ENCODE assay signal across 9 mouse cellular contexts in the genomic region with DNA sequence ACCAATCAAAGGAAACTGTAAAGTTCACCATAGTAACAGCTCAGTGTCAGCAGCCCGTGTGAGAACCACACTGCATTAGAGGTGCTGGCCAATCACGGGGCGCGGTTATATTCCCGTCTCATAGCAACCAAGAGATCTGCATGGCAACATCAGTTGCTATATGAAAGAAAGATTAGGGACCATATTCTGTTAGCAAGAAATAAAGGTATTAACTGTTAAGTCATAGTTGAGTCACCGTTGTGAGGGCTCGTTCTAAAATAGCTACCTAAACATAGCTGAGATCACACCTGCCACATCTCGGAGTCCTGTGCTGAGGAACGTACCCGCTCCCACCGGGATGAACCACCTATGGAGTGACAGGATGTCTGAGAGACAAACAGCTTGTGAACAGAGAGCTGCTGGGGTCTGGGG.
DNase-seq lines count a peak whose midpoint lies in the region; ATAC-seq lines count a peak whose summit lies in the region.
"Had no signal": no experiment of that assay in that cellular context is flagged by ENCODE, and none has a peak within 500 bp of the region (broad histone marks: within the 10 kb centered on the region; RNA-seq: fewer than 3 reads in every experiment).

No protein-coding gene starts in this region.

- WGBS in embryonic facial prominence, embryonic 14.5 days = 80% methylated on average over 11 of the region's 11 CpGs
- WGBS in embryonic facial prominence, embryonic 10.5 days = 89% methylated on average over 11 of the region's 11 CpGs
- WGBS in heart, embryonic 11.5 days (ENCODE audit: insufficient replicate concordance) = 82% methylated on average over 11 of the region's 11 CpGs

- H3K4me2 ChIP-seq in embryonic facial prominence, embryonic 14.5 days (ENCODE audit: low read depth, low read length) = no peak overlapping the region
- H3K4me2 ChIP-seq in heart, embryonic 11.5 days = no peak overlapping the region
- H3K4me2 ChIP-seq: liver, embryonic 15.5 days had no signal

- no peak overlapping the region for H3K9ac ChIP-seq in embryonic facial prominence, embryonic 14.5 days (ENCODE audit: low read depth, low read length)
- no peak overlapping the region for H3K9ac ChIP-seq in heart, embryonic 11.5 days (ENCODE audit: low read depth, low read length)
- H3K9ac ChIP-seq: liver, embryonic 15.5 days had no signal

- DNase-seq in embryonic facial prominence, embryonic 14.5 days (ENCODE audit: low spot score) = no peak
- DNase-seq in embryonic facial prominence, embryonic 10.5 days (ENCODE audit: low spot score) = no peak
- peak; percentile 87 for DNase-seq in frontal cortex, adult 2 months (ENCODE audit: extremely low spot score in 1 of 2, low spot score in 1 of 2)
- peak; percentile 53 to 71 for DNase-seq in left cerebral cortex, adult 18-20 months (ENCODE audit: low spot score in 2 of 2)
- DNase-seq in right cerebral cortex, adult 2 months (ENCODE audit: low spot score in 2 of 2) = peak; percentile 80 to 81
- DNase-seq in heart, adult 8-10 months (ENCODE audit: low spot score) = no peak
- DNase-seq in heart, adult 9 months (ENCODE audit: low spot score in 2 of 2) = no peak

- H3K9me3 ChIP-seq in embryonic facial prominence, embryonic 14.5 days (ENCODE audit: control insufficient read depth, low read length) = no peaks in the 10 kb centered on the region
- no peaks in the 10 kb centered on the region for H3K9me3 ChIP-seq in embryonic facial prominence, embryonic 10.5 days
- no peaks in the 10 kb centered on the region for H3K9me3 ChIP-seq in heart, embryonic 11.5 days (replicated peaks; ENCODE audit: control insufficient read depth, low read length)
- H3K9me3 ChIP-seq: liver, embryonic 15.5 days had no signal

- peak; percentile 60; the same call in 1 of the 2 replicates for ATAC-seq in embryonic facial prominence, embryonic 14.5 days (ENCODE audit: low read depth)
- no peak for ATAC-seq in heart, embryonic 11.5 days (replicated peaks; ENCODE audit: insufficient number of reproducible peaks, low FRiP score, low TSS enrichment)

- H3K27ac ChIP-seq in embryonic facial prominence, embryonic 14.5 days (replicated peaks; ENCODE audit: low read depth, low read length) = no peak overlapping the region
- no peak overlapping the region for H3K27ac ChIP-seq in embryonic facial prominence, embryonic 10.5 days (replicated peaks)
- no peak overlapping the region for H3K27ac ChIP-seq in heart, embryonic 11.5 days (ENCODE audit: low read depth, low read length)
- H3K27ac ChIP-seq: liver, embryonic 15.5 days had no signal

- no peak overlapping the region for H3K4me3 ChIP-seq in embryonic facial prominence, embryonic 14.5 days (ENCODE audit: low read depth, low read length)
- H3K4me3 ChIP-seq in embryonic facial prominence, embryonic 10.5 days = no peak overlapping the region
- no peak overlapping the region for H3K4me3 ChIP-seq in heart, embryonic 11.5 days (ENCODE audit: low read depth, low read length)
- H3K4me3 ChIP-seq: liver, embryonic 15.5 days had no signal

- H3K4me1 ChIP-seq in embryonic facial prominence, embryonic 14.5 days (ENCODE audit: control insufficient read depth, insufficient read depth, low read length) = 0 out of 2 replicates have a peak, but pooled peaks cover 3% of the 10 kb centered on the region
- no peaks in the 10 kb centered on the region; the same call in 1 of the 2 replicates for H3K4me1 ChIP-seq in embryonic facial prominence, embryonic 10.5 days
- peaks cover 8% of the 10 kb centered on the region for H3K4me1 ChIP-seq in heart, embryonic 11.5 days (ENCODE audit: control insufficient read depth, insufficient read depth, low read length)

- H3K36me3 ChIP-seq in embryonic facial prominence, embryonic 14.5 days (ENCODE audit: control insufficient read depth, insufficient read depth, low read length) = no peaks in the 10 kb centered on the region
- H3K36me3 ChIP-seq in embryonic facial prominence, embryonic 10.5 days (replicated peaks) = no peaks in the 10 kb centered on the region
- no peaks in the 10 kb centered on the region for H3K36me3 ChIP-seq in heart, embryonic 11.5 days (ENCODE audit: control insufficient read depth, insufficient read depth, low read length)
- H3K36me3 ChIP-seq: liver, embryonic 15.5 days had no signal

- no peaks in the 10 kb centered on the region for H3K27me3 ChIP-seq in embryonic facial prominence, embryonic 14.5 days (replicated peaks; ENCODE audit: control insufficient read depth, insufficient read depth, low read length)
- no peaks in the 10 kb centered on the region for H3K27me3 ChIP-seq in embryonic facial prominence, embryonic 10.5 days (replicated peaks; ENCODE audit: low read depth, poor library complexity, severe bottlenecking)
- no peaks in the 10 kb centered on the region for H3K27me3 ChIP-seq in heart, embryonic 11.5 days (ENCODE audit: control insufficient read depth, insufficient read depth, low read length)

Comparison
In these comparisons a context has a peak if more than half of its experiments do, and no peak if none do; other contexts are left out.
1. DNase-seq: peak in frontal cortex, adult 2 months (2 of 2), left cerebral cortex, adult 18-20 months (2 of 2) and right cerebral cortex, adult 2 months (2 of 2); none in embryonic facial prominence, embryonic 14.5 days (single experiment), embryonic facial prominence, embryonic 10.5 days (single experiment), heart, adult 8-10 months (single experiment) and heart, adult 9 months (0 of 2).